ENCODE assay signal across 24 mouse cellular contexts in genomic region chr13:52007585-52008395, GRCm38 (mm10).
A peak's percentile ranks its signal among the peaks of the same experiment; 100 is the strongest.
DNase-seq lines count a peak whose midpoint lies in the region; ATAC-seq and TF ChIP-seq lines count a peak whose summit lies in the region.
"Had no signal": no experiment of that assay in that cellular context is flagged by ENCODE, and none has a peak within 500 bp of the region (broad histone marks: within the 10 kb centered on the region; RNA-seq: fewer than 3 reads in every experiment).

No protein-coding gene starts in this region.

- H3K27me3 ChIP-seq in intestine, postnatal 0 days (replicated peaks; ENCODE audit: control insufficient read depth, insufficient read depth, low read length): no peaks in the 10 kb centered on the region
- H3K27me3 ChIP-seq in stomach, postnatal 0 days (ENCODE audit: control insufficient read depth, insufficient read depth, low read length): no peaks in the 10 kb centered on the region
- H3K27me3 ChIP-seq: embryonic facial prominence, embryonic 15.5 days; hindbrain, embryonic 15.5 days; limb, embryonic 15.5 days; liver, embryonic 15.5 days; midbrain, embryonic 15.5 days had no signal

- no peak overlapping the region for H3K4me3 ChIP-seq in intestine, postnatal 0 days (ENCODE audit: low read depth, low read length)
- no peak overlapping the region for H3K4me3 ChIP-seq in stomach, postnatal 0 days (ENCODE audit: low read depth, low read length)
- H3K4me3 ChIP-seq: embryonic facial prominence, embryonic 15.5 days; forebrain, embryonic 12.5 days; hindbrain, embryonic 10.5 days; hindbrain, embryonic 15.5 days; limb, embryonic 10.5 days; limb, embryonic 15.5 days; liver, embryonic 15.5 days; midbrain, embryonic 15.5 days had no signal

- TF ChIP-seq EP300 in stomach, postnatal 0 days (optimal IDR thresholded peaks at IDR 0.05): no peak

- H3K9ac ChIP-seq in intestine, postnatal 0 days (ENCODE audit: low read depth, low read length): no peak overlapping the region
- H3K9ac ChIP-seq in stomach, postnatal 0 days (ENCODE audit: low read length): no peak overlapping the region
- H3K9ac ChIP-seq: embryonic facial prominence, embryonic 15.5 days; forebrain, embryonic 12.5 days; forebrain, postnatal 0 days; hindbrain, embryonic 15.5 days; limb, embryonic 15.5 days; liver, embryonic 15.5 days; lung, embryonic 14.5 days; midbrain, embryonic 15.5 days had no signal

- intact Hi-C loops in left cerebral cortex, postnatal 10 days (cut with DNase I): no loop called here

- no peaks in the 10 kb centered on the region for H3K4me1 ChIP-seq in intestine, postnatal 0 days (replicated peaks; ENCODE audit: control insufficient read depth, insufficient read depth, low read length)
- no peaks in the 10 kb centered on the region for H3K4me1 ChIP-seq in stomach, postnatal 0 days (replicated peaks; ENCODE audit: control insufficient read depth, insufficient read depth)
- H3K4me1 ChIP-seq: hindbrain, embryonic 10.5 days; hindbrain, embryonic 15.5 days; limb, embryonic 15.5 days; liver, embryonic 15.5 days; midbrain, embryonic 15.5 days had no signal

- TF ChIP-seq CTCF in intestine, postnatal 0 days (IDR thresholded peaks at IDR 0.05; ENCODE audit: low read depth): no peak
- no peak for TF ChIP-seq CTCF in stomach, postnatal 0 days (IDR thresholded peaks at IDR 0.05; ENCODE audit: low read depth)

- no peaks in the 10 kb centered on the region for H3K9me3 ChIP-seq in intestine, postnatal 0 days (ENCODE audit: control insufficient read depth)
- no peaks in the 10 kb centered on the region for H3K9me3 ChIP-seq in stomach, postnatal 0 days (ENCODE audit: control insufficient read depth, low read length)
- H3K9me3 ChIP-seq: embryonic facial prominence, embryonic 15.5 days; forebrain, embryonic 12.5 days; hindbrain, embryonic 10.5 days; hindbrain, embryonic 15.5 days; limb, embryonic 10.5 days; limb, embryonic 15.5 days; liver, embryonic 15.5 days; midbrain, embryonic 15.5 days had no signal

- 45% methylated on average over 6 of the region's 6 CpGs for WGBS in intestine, postnatal 0 days
- WGBS in stomach, postnatal 0 days: 44% methylated on average over 6 of the region's 6 CpGs

- peak; percentile 18 for ATAC-seq in activated CD4-positive, CD25-positive, alpha-beta regulatory T cell, adult 4 months
- peak; percentile 50 for ATAC-seq in intestine, postnatal 0 days
- ATAC-seq in stomach, postnatal 0 days (ENCODE audit: low FRiP score, low TSS enrichment): peak; percentile 59; the same call in 1 of the 2 replicates
- ATAC-seq: forebrain, postnatal 0 days; midbrain, embryonic 15.5 days had no signal

- no peak overlapping the region for H3K27ac ChIP-seq in intestine, postnatal 0 days (ENCODE audit: low read depth, low read length)
- H3K27ac ChIP-seq in stomach, postnatal 0 days (replicated peaks): no peak overlapping the region
- H3K27ac ChIP-seq: embryonic facial prominence, embryonic 15.5 days; forebrain, embryonic 12.5 days; hindbrain, embryonic 10.5 days; hindbrain, embryonic 15.5 days; limb, embryonic 10.5 days; limb, embryonic 15.5 days; liver, embryonic 15.5 days; midbrain, embryonic 15.5 days had no signal

- no peak overlapping the region for H3K4me2 ChIP-seq in intestine, postnatal 0 days (replicated peaks; ENCODE audit: low read depth)
- no peak overlapping the region for H3K4me2 ChIP-seq in stomach, postnatal 0 days (replicated peaks; ENCODE audit: low read depth)
- H3K4me2 ChIP-seq: embryonic facial prominence, embryonic 15.5 days; forebrain, embryonic 12.5 days; hindbrain, embryonic 15.5 days; limb, embryonic 15.5 days; liver, embryonic 15.5 days; lung, embryonic 14.5 days; midbrain, embryonic 15.5 days had no signal

- H3K36me3 ChIP-seq in intestine, postnatal 0 days (ENCODE audit: control insufficient read depth, insufficient read depth): no peaks in the 10 kb centered on the region
- H3K36me3 ChIP-seq in stomach, postnatal 0 days (ENCODE audit: control insufficient read depth, insufficient read depth, low read length): no peaks in the 10 kb centered on the region
- H3K36me3 ChIP-seq: embryonic facial prominence, embryonic 15.5 days; forebrain, embryonic 12.5 days; hindbrain, embryonic 10.5 days; hindbrain, embryonic 15.5 days; limb, embryonic 10.5 days; limb, embryonic 15.5 days; liver, embryonic 15.5 days; midbrain, embryonic 15.5 days had no signal

- peak; percentile 34 for DNase-seq in thymus, postnatal 14 days
- no peak for DNase-seq in thymus, postnatal 36 days
- peak; percentile 48 for DNase-seq in stomach, postnatal 0 days (ENCODE audit: low spot score)
- no peak for DNase-seq in layer of hippocampus, postnatal 36 days
- no peak for DNase-seq in left cerebral cortex, postnatal 10 days (ENCODE audit: extremely low spot score in 1 of 2, low spot score in 2 of 2)
- DNase-seq: adrenal gland, postnatal 25 days; cerebellum, adult 18-20 months; cerebellum, postnatal 10 days; forebrain, postnatal 0 days; heart, postnatal 14 days; kidney, adult 11 months; kidney, postnatal 14 days; lung, embryonic 14.5 days; lung, postnatal 14 days had no signal

Comparison
In these comparisons a context has a peak if more than half of its experiments do, and no peak if none do; other contexts are left out.
1. DNase-seq: peak in thymus, postnatal 14 days (single experiment) and stomach, postnatal 0 days (single experiment); none in thymus, postnatal 36 days (0 of 2), layer of hippocampus, postnatal 36 days (0 of 2) and left cerebral cortex, postnatal 10 days (0 of 2).
2. Peak in every context shown above with its lines, with median percentiles within 50 percentile points of each other: ATAC-seq.